Mouse (Mus musculus) lung, postnatal 0 days (tissue): ENCODE data around the gene Dffb. TPM values are rescaled to one million over a fixed set of nuclear protein-coding genes. Genes with fewer than 3 reads are reported as not detected.
A peak's percentile ranks its signal among the peaks of the same experiment; 100 is the strongest.

ENCODE experiments used
- ATAC-seq: fragments of 200-750 bp; cut with Nextera tagmentation; 2 replicates; pipeline ENCODE4 v1.8.0; 2017; ENCODE audit warnings: moderate library complexity
- DNase-seq: peaks from one replicate; pipeline ENCODE4 v3.0.0-alpha.2; 2016; ENCODE audit warnings: low spot score
- H3K27ac ChIP-seq: fragments of 300-500 bp; sonication (generic); 2 replicates; pipeline ENCODE4 v1.5.1; 2014; ENCODE audit warnings: antibody characterized with exemption, mild to moderate bottlenecking, low read length, mixed read lengths
- H3K27me3 ChIP-seq: fragments of 300-500 bp; sonication (generic); replicated peaks from 2 replicates; pipeline ENCODE4 v1.6.1; 2014; ENCODE audit warnings: low read length, mixed read lengths; ENCODE audit not compliant: insufficient read depth
- H3K36me3 ChIP-seq: fragments of 300-500 bp; sonication (generic); 2 replicates; pipeline ENCODE4 v1.6.1; 2014; ENCODE audit warnings: low read length, mixed read lengths; ENCODE audit not compliant: insufficient read depth
- H3K4me1 ChIP-seq: fragments of 300-500 bp; sonication (generic); 2 replicates; pipeline ENCODE4 v1.6.1; 2014; ENCODE audit warnings: antibody characterized with exemption, low read depth, low read length, mixed read lengths; ENCODE audit not compliant: insufficient read depth
- H3K4me2 ChIP-seq: fragments of 300-500 bp; sonication (generic); replicated peaks from 2 replicates; pipeline ENCODE4 v1.6.1; 2014; ENCODE audit warnings: low read depth, mild to moderate bottlenecking, low read length, moderate library complexity, mixed read lengths
- H3K4me3 ChIP-seq: fragments of 300-500 bp; sonication (generic); 2 replicates; pipeline ENCODE4 v1.5.1; 2014; ENCODE audit warnings: low read depth, low read length
- H3K9ac ChIP-seq: fragments of 300-500 bp; sonication (generic); replicated peaks from 2 replicates; pipeline ENCODE4 v1.6.1; 2014; ENCODE audit warnings: low read depth, mild to moderate bottlenecking
- H3K9me3 ChIP-seq: fragments of 300-500 bp; sonication (generic); 2 replicates; pipeline ENCODE4 v1.6.1; 2016; ENCODE audit warnings: low read length, mixed read lengths
- CTCF ChIP-seq: IDR thresholded peaks from 2 replicates; pipeline ENCODE4 v1.5.1; 2016; ENCODE audit warnings: antibody characterized with exemption, mild to moderate bottlenecking
- EP300 ChIP-seq: IDR thresholded peaks from 2 replicates; pipeline ENCODE4 v1.6.1; 2016; ENCODE audit warnings: antibody characterized with exemption, mild to moderate bottlenecking, control low read depth
- WGBS: fragments of 180-500 bp; shearing (Covaris S2); extraction: QIAGEN DNeasy Blood & Tissue Kit; methylation state at CpG from one replicate; pipeline ENCODE4 v1.1.7; 2014; 5-methylcytosine and 5-hydroxymethylcytosine counted together
- polyA plus RNA-seq: library from polyadenylated mRNA; unstranded; fragments of >200 nt; fragmentation: Nextera tagmentation; extraction: Ambion mirVana; gene quantifications from 2 replicates; pipeline ENCODE4 v1.2.1, GENCODE M21; 2015

Dffb gene
- polyA plus RNA-seq, 1 experiment from 2014 or later = 8.1 TPM

GRCm38 (mm10) chr4:154015476-154015875 lies 40.5 kb upstream of the Dffb start:
- no peak overlapping the region for H3K4me2 ChIP-seq

GRCm38 (mm10) chr4:154012132-154012882 lies 37.4 kb upstream of the Dffb start:
- peak overlapping the region; percentile 58 for H3K27ac ChIP-seq
- peaks cover 7% of the 10 kb centered on the region; the same call in 1 of the 2 replicates for H3K36me3 ChIP-seq
- DNase-seq = no peak
- H3K9me3 ChIP-seq = no peaks in the 10 kb centered on the region
- no peaks in the 10 kb centered on the region for H3K27me3 ChIP-seq
- peak overlapping the region; percentile 97 for H3K4me3 ChIP-seq
- ATAC-seq = no peak
- peak overlapping the region; percentile 97 for H3K4me2 ChIP-seq
- no peak for TF ChIP-seq CTCF
- TF ChIP-seq EP300 = no peak
- peak overlapping the region; percentile 92 for H3K9ac ChIP-seq
- WGBS = under 1% methylated on average over 39 of the region's 55 CpGs
- peaks cover 9% of the 10 kb centered on the region; the same call in 1 of the 2 replicates for H3K4me1 ChIP-seq

More at GRCm38 (mm10) chr4:154015476-154015875, 40.5 kb upstream of the Dffb start:
- Histone ChIP-seq H3K4me3 (no peak overlapping the region), H3K36me3 (peaks cover 21% of the 10 kb centered on the region; the same call in 1 of the 2 replicates), H3K4me1 (peaks cover 9% of the 10 kb centered on the region; the same call in 1 of the 2 replicates), H3K27ac (no peak overlapping the region), H3K9ac (no peak overlapping the region), H3K9me3 (no peaks in the 10 kb centered on the region), H3K27me3 (no peaks in the 10 kb centered on the region)
- 89% methylated on average over 11 of the region's 11 CpGs for WGBS
- ATAC-seq = no peak
- TF ChIP-seq EP300 (no peak), CTCF (no peak)
- no peak for DNase-seq

GRCm38 (mm10) chr4:154011646-154012089 lies 36.7 kb upstream of the Dffb start, which contains the start of gene Lrrc47:
TSS of gene Lrrc47 (plus strand) at chr4:154011731.
- Histone ChIP-seq H3K27ac (peak within 1 kb of the TSS; percentile 58), H3K4me2 (peak within 1 kb of the TSS; percentile 97), H3K27me3 (no peaks in the 10 kb centered on the region), H3K4me3 (peak within 1 kb of the TSS; percentile 97), H3K36me3 (peaks cover 5% of the 10 kb centered on the region; the same call in 1 of the 2 replicates), H3K9me3 (no peaks in the 10 kb centered on the region), H3K4me1 (peaks cover 9% of the 10 kb centered on the region; the same call in 1 of the 2 replicates), H3K9ac (peak within 1 kb of the TSS; percentile 92)
- 0% methylated on average over 41 of the region's 59 CpGs for WGBS
- DNase-seq (peak; percentile 93), ATAC-seq (peak; percentile 95)
- TF ChIP-seq CTCF (no peak), EP300 (no peak)

- Histone ChIP-seq H3K27ac (no peak overlapping the region; the same call in 1 of the 2 replicates), H3K36me3 (peaks cover 5% of the 10 kb centered on the region; the same call in 1 of the 2 replicates), H3K4me3 (peak overlapping the region; percentile 97), H3K9me3 (no peaks in the 10 kb centered on the region), H3K4me1 (peaks cover 9% of the 10 kb centered on the region; the same call in 1 of the 2 replicates), H3K9ac (peak overlapping the region; percentile 35; the same call in 1 of the 2 replicates), H3K27me3 (no peaks in the 10 kb centered on the region), H3K4me2 (peak overlapping the region; percentile 97)
- TF ChIP-seq EP300 (no peak), CTCF (no peak)
- DNase-seq (no peak), ATAC-seq (peak; percentile 27; the same call in 1 of the 2 replicates)
- 25% methylated on average over 13 of the region's 13 CpGs for WGBS
These were observed 36.1 kb upstream of the Dffb start for GRCm38 (mm10) chr4:154010907-154011645.

- peak; percentile 68 for ATAC-seq
- 38% methylated on average over 4 of the region's 4 CpGs for WGBS
- no peak for TF ChIP-seq CTCF
- no peak for TF ChIP-seq EP300
These were observed 32.8 kb upstream of the Dffb start for GRCm38 (mm10) chr4:154007759-154008158.

GRCm38 (mm10) chr4:154006264-154006663 lies 31.3 kb upstream of the Dffb start:
- Histone ChIP-seq H3K4me2 (no peak overlapping the region), H3K27ac (no peak overlapping the region), H3K9me3 (no peaks in the 10 kb centered on the region), H3K4me1 (0 out of 2 replicates have a peak, but pooled peaks cover 4% of the 10 kb centered on the region), H3K36me3 (peaks cover 13% of the 10 kb centered on the region; the same call in 1 of the 2 replicates), H3K9ac (no peak overlapping the region), H3K4me3 (no peak overlapping the region), H3K27me3 (no peaks in the 10 kb centered on the region)
- DNase-seq (no peak), ATAC-seq (no peak)
- TF ChIP-seq CTCF (no peak), EP300 (no peak)
- WGBS = 87% methylated on average over 6 of the region's 6 CpGs

More at GRCm38 (mm10) chr4:154007759-154008158, 32.8 kb upstream of the Dffb start:
- Histone ChIP-seq H3K36me3 (0 out of 2 replicates have a peak, but pooled peaks cover 4% of the 10 kb centered on the region), H3K4me1 (peaks cover 7% of the 10 kb centered on the region; the same call in 1 of the 2 replicates), H3K27ac (peak overlapping the region; percentile 59), H3K9ac (no peak overlapping the region), H3K9me3 (no peaks in the 10 kb centered on the region), H3K27me3 (no peaks in the 10 kb centered on the region), H3K4me2 (no peak overlapping the region), H3K4me3 (no peak overlapping the region)
- DNase-seq = peak; percentile 75
